Mouse (Mus musculus): ENCODE measurements around the gene Nhsl1.

Nhsl1 gene

DNA sequence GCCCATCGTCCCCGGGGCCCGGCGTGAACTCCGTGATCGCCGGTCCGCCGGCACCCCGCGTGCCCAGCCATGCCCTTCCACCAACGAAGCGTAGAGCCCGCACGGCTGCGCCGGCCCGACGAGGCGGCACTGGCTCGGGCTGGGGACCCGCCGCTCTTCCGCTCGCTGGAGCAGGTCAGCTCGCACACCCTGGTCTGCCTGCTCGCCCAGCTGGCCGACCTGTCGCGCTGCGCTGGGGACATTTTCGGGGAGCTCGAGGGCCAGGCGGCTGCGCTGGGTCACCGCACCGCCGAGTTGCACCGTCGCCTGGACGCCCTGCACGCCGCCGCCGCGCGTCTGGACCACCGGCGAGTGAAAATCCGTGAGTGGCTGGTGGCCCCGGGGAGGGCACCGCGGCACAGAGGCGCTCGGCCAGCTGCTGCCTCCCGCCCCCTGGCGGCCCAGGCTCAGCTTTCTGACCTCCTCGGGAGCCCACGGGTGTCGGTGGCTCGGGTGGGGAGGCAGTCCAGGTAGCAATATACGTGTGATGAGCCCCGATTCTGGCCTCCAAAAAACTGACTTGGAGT is at the start of gene Nhsl1:
Nhsl1 (plus strand) TSS at position 70 of the 566 bp plus-strand sequence.
- no peaks in the 10 kb centered on the region for H3K36me3 ChIP-seq (ENCODE audit: control insufficient read depth, insufficient read depth, low read length, poor library complexity, severe bottlenecking)
- H3K27me3 ChIP-seq (ENCODE audit: control insufficient read depth, insufficient read depth, low read length, poor library complexity, severe bottlenecking), result no peaks in the 10 kb centered on the region; the same call in none of the 2 replicates
- DNase-seq (ENCODE audit: low read depth, low spot score), result peak; percentile 36

- H3K36me3 ChIP-seq (ENCODE audit: control insufficient read depth, insufficient read depth, low read length, poor library complexity, severe bottlenecking), result no peaks in the 10 kb centered on the region
- no peak for DNase-seq (ENCODE audit: low read depth, low spot score)
- no peaks in the 10 kb centered on the region for H3K27me3 ChIP-seq (ENCODE audit: control insufficient read depth, insufficient read depth, low read length, poor library complexity, severe bottlenecking)
Measured at GRCm38 (mm10) chr10:18276090-18276734, 42.6 kb upstream of the Nhsl1 start.

DNA sequence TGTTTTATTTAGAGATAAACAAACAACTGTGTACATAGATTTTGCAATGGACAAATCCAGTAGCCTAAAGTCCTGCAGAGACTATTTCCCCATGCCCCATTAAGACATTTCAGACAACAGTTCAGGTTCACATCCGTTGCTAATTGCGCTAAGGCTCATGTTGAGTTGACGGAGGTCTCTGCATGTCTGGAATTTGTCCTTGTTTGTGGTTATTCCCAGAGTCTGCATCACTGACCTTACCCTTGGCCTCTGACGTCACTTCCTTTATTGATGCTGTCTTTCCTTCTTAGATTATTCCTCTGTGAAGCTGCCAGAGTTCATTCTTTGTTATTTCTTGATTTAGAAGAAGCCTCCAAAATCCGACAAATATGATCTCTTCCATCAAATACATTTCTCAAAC is 34.8 kb upstream of the Nhsl1 start:
- DNase-seq (ENCODE audit: low read depth, low spot score), result no peak
- Histone ChIP-seq H3K27me3 (ENCODE audit: control insufficient read depth, insufficient read depth, low read length, poor library complexity, severe bottlenecking) (no peaks in the 10 kb centered on the region), H3K36me3 (ENCODE audit: control insufficient read depth, insufficient read depth, low read length, poor library complexity, severe bottlenecking) (no peaks in the 10 kb centered on the region)

GRCm38 (mm10) chr10:18289512-18289911 is 29.3 kb upstream of the Nhsl1 start:
- Histone ChIP-seq H3K27me3 (ENCODE audit: control insufficient read depth, insufficient read depth, low read length, poor library complexity, severe bottlenecking) (no peaks in the 10 kb centered on the region), H3K36me3 (ENCODE audit: control insufficient read depth, insufficient read depth, low read length, poor library complexity, severe bottlenecking) (no peaks in the 10 kb centered on the region)
- DNase-seq (ENCODE audit: low read depth, low spot score), result no peak

GRCm38 (mm10) chr10:18305106-18305505 is 13.7 kb upstream of the Nhsl1 start:
- no peak for DNase-seq (ENCODE audit: low read depth, low spot score)
- Histone ChIP-seq H3K36me3 (ENCODE audit: control insufficient read depth, insufficient read depth, low read length, poor library complexity, severe bottlenecking) (no peaks in the 10 kb centered on the region), H3K27me3 (ENCODE audit: control insufficient read depth, insufficient read depth, low read length, poor library complexity, severe bottlenecking) (no peaks in the 10 kb centered on the region)

DNA sequence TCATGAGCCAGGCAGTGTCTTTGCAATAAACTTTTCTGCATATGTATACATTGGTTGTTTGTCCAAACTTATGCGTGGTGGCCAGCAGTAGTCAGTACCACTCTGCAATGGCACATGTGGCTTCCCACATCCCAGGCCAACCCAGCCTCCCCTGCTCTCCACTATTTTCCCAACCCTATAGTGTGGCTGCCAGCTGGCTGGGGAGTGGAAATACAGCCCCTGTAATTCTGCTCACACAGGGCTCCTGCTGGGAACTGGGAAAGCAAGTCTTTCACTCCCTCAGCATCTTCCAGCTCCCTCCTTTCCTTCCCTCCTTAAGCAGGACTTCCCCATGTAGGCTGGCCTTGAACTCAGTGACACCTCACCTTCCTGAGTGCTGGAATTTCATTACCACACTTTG is 3.7 kb upstream of the Nhsl1 start:
- no peak for DNase-seq (ENCODE audit: low read depth, low spot score)
- Histone ChIP-seq H3K27me3 (ENCODE audit: control insufficient read depth, insufficient read depth, low read length, poor library complexity, severe bottlenecking) (no peaks in the 10 kb centered on the region; the same call in none of the 2 replicates), H3K36me3 (ENCODE audit: control insufficient read depth, insufficient read depth, low read length, poor library complexity, severe bottlenecking) (no peaks in the 10 kb centered on the region)

DNA sequence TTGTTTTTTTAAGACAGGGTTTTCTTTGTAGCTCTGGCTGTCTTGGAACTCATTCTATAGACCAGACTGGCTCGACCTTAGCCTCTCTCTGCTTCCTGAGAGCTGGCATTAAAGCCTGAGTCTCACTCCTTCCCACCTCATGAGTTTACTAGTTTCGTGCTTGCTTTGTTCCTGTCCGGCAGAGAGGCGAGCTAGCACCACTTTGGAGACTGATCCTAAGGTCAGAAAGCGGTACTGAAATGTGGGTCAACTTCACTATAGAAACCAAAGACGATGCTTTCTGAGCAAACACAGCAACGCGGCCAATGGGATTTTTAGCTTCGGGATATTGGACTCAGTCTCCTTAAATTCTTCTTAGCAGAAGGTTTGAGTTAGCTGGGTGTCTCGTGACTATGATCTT is 1.3 kb upstream of the Nhsl1 start:
- Histone ChIP-seq H3K36me3 (ENCODE audit: control insufficient read depth, insufficient read depth, low read length, poor library complexity, severe bottlenecking) (no peaks in the 10 kb centered on the region), H3K27me3 (ENCODE audit: control insufficient read depth, insufficient read depth, low read length, poor library complexity, severe bottlenecking) (no peaks in the 10 kb centered on the region; the same call in none of the 2 replicates)
- DNase-seq (ENCODE audit: low read depth, low spot score), result no peak

DNA sequence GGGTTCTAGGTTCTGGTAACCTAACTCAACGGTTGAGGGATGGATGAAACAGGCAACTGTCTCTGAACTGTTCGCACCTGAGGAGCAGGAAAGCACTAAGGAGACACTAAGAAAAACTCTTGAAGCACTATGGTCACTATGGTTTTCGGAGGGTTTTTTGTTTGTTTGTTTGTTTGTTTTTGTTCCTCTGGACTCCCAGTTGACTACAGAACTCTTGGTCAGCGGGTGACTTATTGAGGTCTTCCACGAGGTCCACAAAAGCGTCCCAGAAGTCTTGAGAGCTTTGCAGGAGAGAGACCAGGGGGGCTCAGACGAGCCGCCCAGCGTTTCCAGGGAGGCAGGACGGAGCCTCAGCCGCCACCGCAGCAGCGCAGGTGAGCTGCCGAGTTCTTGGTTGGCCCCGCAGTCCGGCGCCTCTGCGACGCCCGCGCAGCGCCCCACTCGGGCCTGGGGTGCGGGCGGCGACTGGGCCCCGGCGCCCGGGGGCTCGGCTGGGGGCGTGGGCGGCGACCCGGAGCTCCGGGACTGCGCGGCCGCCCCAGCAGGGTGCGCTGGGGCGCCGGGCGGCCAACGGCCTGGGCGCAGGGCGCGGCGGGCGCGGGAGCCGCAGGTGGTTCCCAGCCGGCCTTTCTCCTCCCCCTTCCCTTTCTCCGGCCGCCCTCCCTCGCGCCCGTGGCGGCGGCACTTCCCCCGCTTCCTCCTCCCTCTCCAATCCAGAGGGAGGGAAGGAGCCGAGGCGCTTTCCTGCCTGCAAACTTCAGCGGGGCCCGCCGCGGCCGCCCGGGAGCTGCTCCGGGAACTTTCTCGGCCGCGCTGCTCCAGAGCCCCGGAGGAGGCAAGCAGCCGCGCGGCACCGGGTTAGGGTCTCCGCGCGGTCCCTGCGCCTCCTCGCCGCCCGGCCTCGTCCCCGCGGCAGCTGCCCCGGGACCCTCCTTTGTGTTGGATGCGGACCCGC is 547 bp upstream of the Nhsl1 start:
- DNase-seq (ENCODE audit: low read depth, low spot score), result no peak
- Histone ChIP-seq H3K27me3 (ENCODE audit: control insufficient read depth, insufficient read depth, low read length, poor library complexity, severe bottlenecking) (no peaks in the 10 kb centered on the region; the same call in none of the 2 replicates), H3K36me3 (ENCODE audit: control insufficient read depth, insufficient read depth, low read length, poor library complexity, severe bottlenecking) (no peaks in the 10 kb centered on the region)

GRCm38 (mm10) chr10:18319691-18320090 is 906 bp downstream of the Nhsl1 start:
- Histone ChIP-seq H3K27me3 (ENCODE audit: control insufficient read depth, insufficient read depth, low read length, poor library complexity, severe bottlenecking) (no peaks in the 10 kb centered on the region; the same call in none of the 2 replicates), H3K36me3 (ENCODE audit: control insufficient read depth, insufficient read depth, low read length, poor library complexity, severe bottlenecking) (no peaks in the 10 kb centered on the region)
- DNase-seq (ENCODE audit: low read depth, low spot score), result no peak

DNA sequence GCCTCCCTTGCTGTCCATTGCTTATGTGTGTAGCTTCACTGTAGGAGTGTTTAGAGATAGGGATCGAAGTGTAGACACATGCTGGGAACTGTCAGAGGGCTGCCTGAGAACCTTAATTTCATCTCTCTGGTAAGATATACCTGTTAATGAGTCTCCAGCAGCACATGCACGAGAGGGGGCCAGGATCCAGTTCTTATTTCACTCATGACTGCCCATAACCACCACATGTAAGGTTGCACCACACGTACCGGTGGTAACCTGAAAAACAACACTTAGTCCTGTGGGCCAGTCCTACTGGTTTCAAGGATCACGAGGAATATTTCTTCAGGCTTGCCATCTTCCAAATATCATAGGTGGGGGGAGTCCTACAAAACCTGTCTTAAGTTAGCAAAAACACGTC is 3.1 kb downstream of the Nhsl1 start:
- Histone ChIP-seq H3K36me3 (ENCODE audit: control insufficient read depth, insufficient read depth, low read length, poor library complexity, severe bottlenecking) (no peaks in the 10 kb centered on the region), H3K27me3 (ENCODE audit: control insufficient read depth, insufficient read depth, low read length, poor library complexity, severe bottlenecking) (no peaks in the 10 kb centered on the region; the same call in none of the 2 replicates)
- DNase-seq (ENCODE audit: low read depth, low spot score), result no peak

GRCm38 (mm10) chr10:18323701-18324100 is 4.9 kb downstream of the Nhsl1 start:
- Histone ChIP-seq H3K36me3 (ENCODE audit: control insufficient read depth, insufficient read depth, low read length, poor library complexity, severe bottlenecking) (no peaks in the 10 kb centered on the region), H3K27me3 (ENCODE audit: control insufficient read depth, insufficient read depth, low read length, poor library complexity, severe bottlenecking) (no peaks in the 10 kb centered on the region; the same call in 1 of the 2 replicates)
- no peak for DNase-seq (ENCODE audit: low read depth, low spot score)

DNA sequence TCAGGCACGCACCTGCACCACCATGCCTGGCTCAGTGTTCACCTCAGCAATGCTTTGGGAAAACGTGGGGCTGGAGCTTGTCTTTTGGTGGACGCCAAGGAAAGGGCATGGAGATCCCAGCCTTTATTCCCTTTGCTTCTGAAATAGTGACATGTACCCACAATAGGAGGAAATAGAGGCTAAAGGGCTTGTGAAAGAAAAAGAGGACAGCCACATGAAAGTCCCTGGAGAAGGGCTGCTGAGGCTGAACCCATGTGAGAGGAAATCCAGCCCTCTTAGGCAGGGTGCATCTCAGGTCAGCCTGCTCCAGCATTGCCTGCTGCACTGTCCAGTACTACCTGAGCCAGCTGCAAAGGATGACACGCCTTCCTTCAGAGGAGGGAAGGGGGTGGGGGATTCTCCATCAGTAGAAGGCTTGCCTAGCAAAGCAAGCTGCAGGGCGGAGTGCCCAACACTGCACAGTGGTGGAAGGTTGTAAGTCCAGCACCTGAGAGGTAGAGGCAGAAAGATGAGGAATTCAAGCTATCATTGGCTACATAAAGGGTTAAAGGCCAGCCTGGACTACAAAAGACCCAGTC is 9.6 kb downstream of the Nhsl1 start:
- DNase-seq (ENCODE audit: low read depth, low spot score), result no peak
- H3K27me3 ChIP-seq (ENCODE audit: control insufficient read depth, insufficient read depth, low read length, poor library complexity, severe bottlenecking), result no peaks in the 10 kb centered on the region
- no peaks in the 10 kb centered on the region for H3K36me3 ChIP-seq (ENCODE audit: control insufficient read depth, insufficient read depth, low read length, poor library complexity, severe bottlenecking)

GRCm38 (mm10) chr10:18329096-18330038 is 10.6 kb downstream of the Nhsl1 start:
- Histone ChIP-seq H3K36me3 (ENCODE audit: control insufficient read depth, insufficient read depth, low read length, poor library complexity, severe bottlenecking) (no peaks in the 10 kb centered on the region), H3K27me3 (ENCODE audit: control insufficient read depth, insufficient read depth, low read length, poor library complexity, severe bottlenecking) (no peaks in the 10 kb centered on the region)
- no peak for DNase-seq (ENCODE audit: low read depth, low spot score)

DNA sequence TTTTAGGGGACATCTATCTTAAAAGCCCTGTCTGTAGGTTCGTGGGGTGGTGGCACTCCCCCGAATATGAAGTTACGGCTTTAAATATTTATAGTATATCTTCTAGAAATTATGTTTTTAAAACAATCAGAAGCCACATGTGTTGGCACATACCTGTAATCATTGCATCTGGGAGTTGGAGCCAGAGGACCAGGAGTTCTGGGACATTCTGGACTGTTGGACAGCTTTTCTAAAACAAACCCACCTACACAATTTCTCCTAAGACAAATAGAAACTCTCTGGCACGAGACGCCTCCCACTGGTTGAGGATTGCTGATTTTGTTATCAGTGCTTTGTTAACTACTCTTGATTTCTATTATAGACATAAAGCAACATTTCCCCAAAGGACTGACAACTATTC is 11.7 kb downstream of the Nhsl1 start:
- Histone ChIP-seq H3K36me3 (ENCODE audit: control insufficient read depth, insufficient read depth, low read length, poor library complexity, severe bottlenecking) (no peaks in the 10 kb centered on the region), H3K27me3 (ENCODE audit: control insufficient read depth, insufficient read depth, low read length, poor library complexity, severe bottlenecking) (no peaks in the 10 kb centered on the region)
- no peak for DNase-seq (ENCODE audit: low read depth, low spot score)

Data from splenic B cell, adult 2 months (primary cell).